Mouse (Mus musculus) gastrocnemius, postnatal 25 days (tissue): ENCODE measurements around the gene Spcs1. TPM values are rescaled to one million over a fixed set of nuclear protein-coding genes. Genes with fewer than 3 reads are reported as not detected.

Experiments used
- DNase-seq: peaks from one replicate; pipeline ENCODE4 v3.0.0; 2022
- long read RNA-seq, 2 experiments: library from polyadenylated mRNA; stranded (forward); transcript quantifications; one replicate each; pipeline ENCODE4 v2.0.0; 2021
- total RNA-seq, 2 experiments: library from RNA; stranded (reverse); gene quantifications; 1 replicate in 1 of 2; 2 replicates in 1 of 2; pipeline ENCODE4 v1.2.3; 2021

The Spcs1 gene
- total RNA-seq = 100 to 1,000 TPM; 120 to 128 TPM
- long read RNA-seq, experiment 1, transcript Spcs1-207 (4 exons, 1,008 nt) = minor isoform, 7 of 254 reads
- long read RNA-seq, experiment 1, transcript Spcs1-204 (4 exons, 949 nt) = major isoform, 240 of 254 reads
- long read RNA-seq, experiment 1, partial matches to known transcripts = 1 of 254 reads
- long read RNA-seq, experiment 1, other reads (novel, unspliced or antisense) = 4 of 254 reads
- long read RNA-seq, experiment 2, transcript Spcs1-204 (4 exons, 949 nt) = major isoform, 184 of 194 reads
- long read RNA-seq, experiment 2, transcript Spcs1-207 (4 exons, 1,008 nt) = minor isoform, 6 of 194 reads
- long read RNA-seq, experiment 2, partial matches to known transcripts = 2 of 194 reads
- long read RNA-seq, experiment 2, other reads (novel, unspliced or antisense) = 0 of 194 reads

- DNase-seq = peak; percentile 85
These were observed at the start of gene Spcs1, which contains the start of gene Glt8d1 for GRCm38 (mm10) chr14:31001307-31002205. TSS of gene Spcs1 (minus strand) at chr14:31001672. TSS of gene Glt8d1 (plus strand) at chr14:31001400.

GRCm38 (mm10) chr14:31045817-31046216, 44.3 kb upstream of the Spcs1 start:
- DNase-seq = no peak

GRCm38 (mm10) chr14:31045296-31045695, 43.8 kb upstream of the Spcs1 start:
- no peak for DNase-seq

GRCm38 (mm10) chr14:31025785-31026184, 24.3 kb upstream of the Spcs1 start:
- DNase-seq = no peak

- no peak for DNase-seq
These were observed 21.1 kb upstream of the Spcs1 start for GRCm38 (mm10) chr14:31022579-31022978.

- peak; percentile 78 for DNase-seq
These were observed 18.1 kb upstream of the Spcs1 start for GRCm38 (mm10) chr14:31019331-31020205.

- peak; percentile 96 for DNase-seq
These were observed 17.4 kb upstream of the Spcs1 start, which contains the start of the genes Pbrm1 and Gnl3 for GRCm38 (mm10) chr14:31018860-31019291. TSS of gene Pbrm1 (plus strand) at chr14:31019138. TSS of gene Gnl3 (minus strand) at chr14:31019152.

- no peak for DNase-seq
These were observed 16.4 kb upstream of the Spcs1 start for GRCm38 (mm10) chr14:31017854-31018253.

GRCm38 (mm10) chr14:31016063-31016462, 14.6 kb upstream of the Spcs1 start:
- no peak for DNase-seq

- DNase-seq = no peak
These were observed 12.5 kb upstream of the Spcs1 start for GRCm38 (mm10) chr14:31013928-31014327.

- DNase-seq = no peak
These were observed 10.1 kb upstream of the Spcs1 start for GRCm38 (mm10) chr14:31011588-31011987.

GRCm38 (mm10) chr14:31006779-31007178, 5.3 kb upstream of the Spcs1 start:
- DNase-seq = no peak

GRCm38 (mm10) chr14:31004527-31004926, 3.1 kb upstream of the Spcs1 start:
- DNase-seq = no peak

- no peak for DNase-seq
These were observed 611 bp downstream of the Spcs1 start for GRCm38 (mm10) chr14:31000816-31001306.

- DNase-seq = no peak
These were observed 1.1 kb downstream of the Spcs1 start for GRCm38 (mm10) chr14:31000356-31000755.

- no peak for DNase-seq
These were observed 5.1 kb downstream of the Spcs1 start for GRCm38 (mm10) chr14:30996417-30996816.

GRCm38 (mm10) chr14:30976222-30976621, 25.2 kb downstream of the Spcs1 start:
- no peak for DNase-seq

- peak; percentile 22 for DNase-seq
These were observed 27.3 kb downstream of the Spcs1 start for GRCm38 (mm10) chr14:30974204-30974603.

GRCm38 (mm10) chr14:30960366-30960765, 41.1 kb downstream of the Spcs1 start:
- DNase-seq = no peak

GRCm38 (mm10) chr14:30959031-30959430, 42.4 kb downstream of the Spcs1 start:
- no peak for DNase-seq

- no peak for DNase-seq
These were observed 43.0 kb downstream of the Spcs1 start for GRCm38 (mm10) chr14:30958517-30958916.
